Mouse (Mus musculus) layer of hippocampus, postnatal 25 days (tissue): ENCODE measurements around the gene Bcas3. TPM values are rescaled to one million over a fixed set of nuclear protein-coding genes. Genes with fewer than 3 reads are reported as not detected.
"Not testable (repeated sequence)": the region's sequence is repeated elsewhere in the genome, so short reads cannot be mapped to it uniquely, and the experiment has no call there.

Experiments used
- DNase-seq, 2 experiments: peaks; one replicate each; pipeline ENCODE4 v3.0.0; 2022; ENCODE audit warnings: mixed read lengths in 2 of 2, low spot score in 1 of 2; ENCODE audit errors: extremely low spot score in 1 of 2
- total RNA-seq, 2 experiments: library from RNA; stranded (reverse); gene quantifications; 2 replicates each; pipeline ENCODE4 v1.2.3; 2021

The Bcas3 gene
- total RNA-seq, 2 experiments from 2014 or later = 67.5 to 68.6 TPM

DNA sequence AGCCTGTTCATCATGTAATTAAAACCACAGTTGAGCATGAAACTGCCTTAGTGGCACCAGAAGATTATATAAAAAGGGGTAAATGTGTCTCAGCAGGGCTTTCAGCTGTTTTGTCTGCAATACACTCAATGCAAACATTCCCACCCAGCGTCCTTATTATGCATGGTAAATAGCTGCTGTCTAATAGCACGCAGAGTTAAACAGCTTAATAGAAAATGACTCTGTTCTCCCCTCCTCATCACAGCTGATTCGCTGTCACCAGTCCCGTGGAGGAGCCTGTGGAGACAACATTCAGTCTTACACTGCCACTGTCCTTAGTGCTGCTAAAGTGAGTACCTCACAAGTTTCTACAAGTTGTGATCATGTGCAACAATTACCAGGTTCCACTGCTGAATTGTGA, 117.5 kb downstream of the Bcas3 start:
- no peak for DNase-seq

DNA sequence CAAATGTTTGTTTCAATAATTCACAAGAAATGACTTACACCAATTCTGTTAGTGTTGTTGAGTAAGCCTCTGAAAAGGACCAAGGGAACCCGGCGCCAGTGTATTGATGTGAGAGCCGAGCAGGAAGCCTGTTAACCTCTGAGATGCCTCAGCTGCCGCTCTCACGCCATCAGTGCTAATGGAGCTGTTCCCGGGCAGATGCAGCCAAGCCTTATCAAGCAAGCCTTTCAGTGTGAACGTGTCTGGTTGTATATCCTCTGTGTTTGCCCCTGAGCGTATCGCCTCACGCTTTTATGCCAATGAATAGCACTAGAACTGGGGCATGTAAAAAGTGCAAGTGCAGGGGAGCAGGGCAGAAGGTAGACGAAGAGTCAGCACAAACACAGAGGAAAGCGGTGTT, 121.4 kb downstream of the Bcas3 start:
- DNase-seq = no peak

DNA sequence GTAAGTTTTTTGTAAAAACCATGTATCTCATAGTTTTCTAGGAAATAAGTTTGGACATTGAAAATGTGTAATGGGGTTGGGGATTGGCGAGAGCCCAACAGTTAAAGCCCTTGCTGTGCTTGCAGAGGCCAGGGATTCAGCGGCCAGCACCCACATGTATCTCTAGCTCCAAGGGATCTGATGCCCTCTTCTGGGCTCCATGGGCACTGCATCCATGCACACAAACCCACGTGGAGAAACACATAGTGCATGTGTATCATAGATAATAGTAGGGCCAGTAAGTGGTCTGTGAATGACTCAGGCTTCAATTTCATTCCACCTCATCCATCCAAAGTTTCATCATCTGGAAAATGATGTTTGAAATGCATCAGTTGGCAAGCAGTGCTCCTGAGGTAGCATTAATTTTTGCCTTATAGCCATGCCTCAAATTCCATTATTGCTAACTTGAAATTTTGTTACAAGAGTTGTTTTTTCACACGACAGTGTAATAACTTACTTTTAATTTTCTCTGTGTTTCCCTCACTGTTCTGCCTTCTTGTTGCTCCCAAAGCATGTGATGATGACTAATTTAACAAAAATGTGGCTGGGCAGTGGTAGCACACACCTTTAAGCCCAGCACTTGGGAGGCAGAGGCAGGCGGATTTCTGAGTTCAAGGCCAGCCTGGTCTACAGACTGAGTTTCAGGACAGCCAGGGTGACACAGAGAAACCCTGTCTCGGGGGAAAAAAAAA, 129.9 kb downstream of the Bcas3 start:
- DNase-seq = no peak

DNA sequence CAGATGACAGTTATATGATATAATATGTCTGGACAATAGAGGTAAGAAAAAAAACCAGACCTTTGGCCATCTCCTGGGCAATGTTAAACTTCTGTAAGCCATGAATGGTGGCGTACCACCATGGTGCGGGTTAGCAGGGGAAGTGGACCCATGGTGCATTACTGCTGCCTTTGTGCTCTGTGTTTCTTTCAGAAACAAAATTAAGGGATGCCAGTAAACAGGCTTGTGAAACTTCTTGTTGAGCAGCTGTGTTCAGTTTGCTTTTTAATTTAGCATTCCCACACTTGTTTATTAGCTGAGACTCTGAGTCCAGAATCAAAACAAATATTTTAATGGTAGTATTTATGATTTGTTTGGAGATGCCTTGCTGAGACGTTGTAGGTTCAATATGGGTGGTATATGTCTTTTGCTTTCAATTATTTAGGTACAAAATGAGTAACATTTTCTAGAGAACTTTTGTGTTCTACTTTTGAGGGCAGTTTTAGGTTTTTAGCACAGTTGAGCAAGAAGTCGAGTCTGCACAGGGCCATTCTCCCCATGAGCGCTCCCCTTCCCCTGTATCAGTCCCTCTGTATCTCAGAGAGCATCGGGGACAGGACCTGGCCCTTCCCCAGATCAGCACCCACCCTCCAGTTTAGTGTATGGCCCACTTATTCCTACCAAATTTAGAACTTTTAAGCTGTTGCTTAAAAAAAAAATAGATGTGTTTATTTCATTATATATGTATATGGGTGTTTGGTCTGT, 132.4 kb downstream of the Bcas3 start:
- DNase-seq = no peak

DNA sequence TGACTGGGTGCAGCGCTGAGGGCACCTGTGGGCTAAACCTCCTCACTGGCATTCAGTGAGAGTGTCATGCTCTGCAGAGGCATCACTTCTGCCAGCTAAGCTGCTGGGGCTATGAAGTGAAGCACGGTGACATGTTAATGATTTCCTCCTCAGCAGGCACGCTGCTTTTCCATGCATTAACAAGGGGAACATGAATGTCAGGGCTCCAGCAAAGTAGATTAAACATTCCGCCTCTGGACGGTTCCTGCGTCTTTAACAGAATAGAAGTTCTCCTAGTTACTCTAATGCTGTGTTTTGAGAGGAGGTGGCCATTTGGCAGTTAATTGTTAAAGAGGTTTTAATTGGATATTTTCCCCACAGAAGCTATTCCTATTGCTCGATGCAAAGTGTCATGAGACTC, 134.5 kb downstream of the Bcas3 start:
- DNase-seq = no peak

DNA sequence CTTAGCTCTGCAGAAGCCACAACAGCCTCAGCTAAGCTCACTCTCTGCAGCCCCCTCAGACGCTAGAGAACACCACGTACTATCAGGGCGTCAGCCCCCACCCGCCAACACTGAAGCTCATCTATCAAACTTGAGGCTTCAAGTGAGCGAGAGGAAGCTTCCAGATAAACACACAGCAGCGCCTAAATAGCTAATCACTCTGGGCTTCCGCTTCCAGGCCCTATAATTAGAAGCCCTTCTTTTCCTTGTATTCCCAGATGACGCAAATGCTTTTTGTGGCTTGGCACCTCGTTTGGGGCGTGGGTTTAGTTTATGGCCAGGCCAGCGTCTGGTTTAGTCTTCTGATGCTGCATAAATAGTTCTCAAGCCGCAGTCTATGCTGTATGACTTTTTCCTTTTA, 139.3 kb downstream of the Bcas3 start:
- peak; percentile 8 to 11 for DNase-seq

DNA sequence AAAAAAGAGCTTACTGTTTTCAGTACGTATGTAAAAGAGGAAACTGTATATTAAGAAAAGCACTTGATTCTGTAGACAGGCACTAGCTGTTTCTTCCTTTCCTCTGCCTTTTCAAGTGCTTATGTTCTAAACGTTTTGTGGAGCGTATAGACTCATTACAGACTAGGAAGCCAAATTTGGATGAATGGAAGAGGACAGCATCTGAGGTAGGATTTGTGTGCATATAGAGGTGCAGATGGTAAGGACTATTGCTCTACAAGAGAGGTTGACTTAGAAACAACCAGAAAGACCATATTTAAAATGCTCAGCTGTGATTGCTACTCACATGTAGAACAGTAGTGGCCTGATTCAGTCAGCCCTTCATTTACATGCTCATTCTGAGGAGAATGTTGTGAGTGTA, 139.7 kb downstream of the Bcas3 start:
- DNase-seq = no peak

DNA sequence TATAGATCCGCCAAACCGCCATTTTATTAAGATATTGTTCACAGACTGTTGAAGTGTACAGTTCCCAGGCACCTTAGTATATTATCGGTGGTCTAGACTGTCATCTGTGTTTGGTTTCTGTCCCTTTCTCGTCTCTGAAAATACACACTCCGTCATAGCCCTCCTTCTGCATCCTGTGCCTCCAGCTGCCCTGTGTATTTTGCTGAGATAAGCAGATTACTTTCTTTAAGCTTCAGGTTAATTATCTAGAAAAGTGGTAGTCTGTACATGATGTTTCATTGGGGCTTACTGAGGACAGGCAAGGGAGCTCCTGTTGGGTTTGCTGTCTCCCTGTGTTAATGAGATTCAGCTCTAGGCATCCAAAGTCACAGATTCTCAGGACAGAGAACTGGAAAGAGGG, 146.6 kb downstream of the Bcas3 start:
- DNase-seq = no peak

DNA sequence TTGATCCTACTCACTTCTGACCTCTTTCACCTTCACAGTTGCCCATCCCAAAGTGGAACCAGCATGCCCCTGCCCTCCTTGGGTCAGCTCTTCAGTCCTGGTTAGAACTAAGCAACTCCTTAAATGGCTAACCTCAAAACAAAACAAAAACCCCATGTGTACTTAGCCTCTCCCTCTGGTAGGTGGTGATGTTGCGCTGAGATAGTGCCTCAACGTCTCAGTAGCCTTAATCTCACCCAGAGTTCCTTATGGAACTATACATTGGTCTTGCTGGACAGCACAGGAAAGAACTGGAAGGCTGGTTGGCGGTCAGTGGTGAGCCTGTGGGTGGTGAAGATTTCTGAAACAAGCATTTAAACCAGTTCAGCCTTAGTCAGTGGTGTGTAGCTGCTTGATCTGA, 149.1 kb downstream of the Bcas3 start:
- DNase-seq = no peak

DNA sequence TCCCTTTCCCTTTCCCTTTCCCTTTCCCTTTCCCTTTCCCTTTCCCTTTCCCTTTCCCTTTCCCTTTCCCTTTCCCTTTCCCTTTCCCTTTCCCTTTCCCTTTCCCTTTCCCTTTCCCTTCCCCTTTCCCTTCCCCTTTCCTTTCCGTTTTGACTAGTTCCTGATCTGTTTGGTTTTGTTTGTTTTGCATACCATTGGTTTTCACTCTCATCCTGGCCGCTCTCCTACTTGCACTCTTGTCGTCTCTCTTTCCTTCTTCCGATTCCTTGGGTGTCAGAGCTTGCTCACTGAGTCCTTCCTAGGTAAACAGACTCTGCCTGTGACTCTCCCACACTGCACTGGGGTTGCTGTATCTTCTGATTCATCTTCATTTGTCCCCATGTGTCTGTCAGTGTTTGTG, 151.8 kb downstream of the Bcas3 start:
- not testable (repeated sequence) for DNase-seq

DNA sequence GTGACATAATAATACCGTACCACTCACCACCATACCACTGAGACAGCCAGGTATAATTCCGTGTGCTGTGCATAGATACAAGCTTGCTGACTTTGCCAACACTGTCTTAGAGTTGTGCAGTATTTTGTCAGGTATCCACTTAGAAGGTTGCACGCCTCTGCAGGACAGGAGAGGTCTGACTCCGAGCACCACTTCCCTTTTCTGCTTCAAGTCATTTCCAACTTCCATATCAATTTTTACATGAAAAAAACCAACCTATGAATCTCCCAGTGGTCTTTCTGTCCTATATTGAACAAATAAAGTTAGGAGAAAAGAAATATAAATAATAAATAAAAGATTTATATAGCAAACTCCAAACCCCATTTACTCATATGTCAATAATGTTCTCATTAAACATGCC, 152.8 kb downstream of the Bcas3 start:
- DNase-seq = no peak

DNA sequence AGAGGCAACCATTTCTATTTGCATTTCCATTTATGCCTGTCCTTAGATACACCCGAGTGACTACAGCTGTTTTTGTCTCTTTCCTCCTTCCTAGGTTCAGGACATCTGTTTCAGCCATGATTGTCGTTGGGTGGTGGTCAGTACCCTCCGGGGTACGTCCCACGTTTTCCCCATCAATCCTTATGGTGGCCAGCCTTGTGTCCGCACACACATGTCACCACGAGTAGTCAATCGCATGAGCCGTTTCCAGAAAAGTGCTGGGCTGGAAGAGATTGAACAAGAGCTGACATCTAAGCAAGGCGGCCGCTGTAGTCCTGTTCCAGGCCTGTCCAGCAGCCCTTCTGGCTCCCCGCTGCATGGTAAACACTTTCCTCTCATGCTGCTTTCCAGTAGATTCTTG, 156.4 kb downstream of the Bcas3 start:
- DNase-seq = no peak

DNA sequence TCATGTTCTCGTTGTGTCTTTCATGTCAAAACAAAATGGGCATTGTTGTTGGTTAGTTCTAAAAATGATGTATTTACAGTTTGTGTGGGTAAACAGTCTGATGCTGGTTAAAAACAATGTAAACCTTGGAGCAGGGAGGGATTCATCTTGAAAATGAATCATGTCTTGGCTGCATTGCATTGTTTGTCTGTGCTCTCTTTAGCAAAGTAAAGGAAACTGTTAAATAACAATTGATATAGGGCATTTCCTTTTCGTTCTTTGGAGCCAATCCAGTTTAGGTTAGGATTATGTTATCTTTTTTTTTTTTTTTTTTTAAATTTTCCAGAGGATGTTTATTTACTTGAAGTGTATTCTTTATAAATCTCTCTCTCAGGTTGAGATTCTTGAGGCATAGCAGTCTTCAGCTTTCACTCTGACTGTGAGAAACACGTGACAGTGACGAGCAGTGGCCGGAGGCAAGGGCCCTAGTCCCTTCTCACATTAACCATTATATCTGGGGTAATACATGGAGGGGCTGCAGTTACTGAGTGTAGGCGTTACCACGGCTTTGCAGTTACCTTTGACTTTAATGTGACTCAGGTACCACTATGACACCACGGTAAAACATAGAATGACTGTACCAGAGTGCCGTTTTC, 158.4 kb downstream of the Bcas3 start:
- no peak for DNase-seq

DNA sequence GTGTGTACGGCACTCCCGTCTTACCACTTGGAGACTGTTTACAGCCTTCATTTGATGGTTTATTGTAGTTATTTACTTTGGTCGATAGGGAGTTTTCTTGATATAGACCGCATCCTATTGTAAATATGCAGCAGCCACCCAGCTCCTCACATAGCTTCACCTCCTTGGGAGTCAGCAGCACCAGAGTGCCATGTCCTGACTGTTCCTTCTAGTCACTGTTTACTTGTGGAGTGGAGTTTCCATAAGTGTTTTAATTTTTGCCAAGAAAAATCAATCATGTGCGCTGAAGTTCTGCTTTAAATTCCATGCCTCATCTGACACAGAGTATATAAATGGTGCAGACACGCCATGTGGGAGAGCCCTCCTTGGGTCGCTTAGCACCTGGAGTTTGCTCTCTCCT, 163.8 kb downstream of the Bcas3 start:
- DNase-seq = no peak

DNA sequence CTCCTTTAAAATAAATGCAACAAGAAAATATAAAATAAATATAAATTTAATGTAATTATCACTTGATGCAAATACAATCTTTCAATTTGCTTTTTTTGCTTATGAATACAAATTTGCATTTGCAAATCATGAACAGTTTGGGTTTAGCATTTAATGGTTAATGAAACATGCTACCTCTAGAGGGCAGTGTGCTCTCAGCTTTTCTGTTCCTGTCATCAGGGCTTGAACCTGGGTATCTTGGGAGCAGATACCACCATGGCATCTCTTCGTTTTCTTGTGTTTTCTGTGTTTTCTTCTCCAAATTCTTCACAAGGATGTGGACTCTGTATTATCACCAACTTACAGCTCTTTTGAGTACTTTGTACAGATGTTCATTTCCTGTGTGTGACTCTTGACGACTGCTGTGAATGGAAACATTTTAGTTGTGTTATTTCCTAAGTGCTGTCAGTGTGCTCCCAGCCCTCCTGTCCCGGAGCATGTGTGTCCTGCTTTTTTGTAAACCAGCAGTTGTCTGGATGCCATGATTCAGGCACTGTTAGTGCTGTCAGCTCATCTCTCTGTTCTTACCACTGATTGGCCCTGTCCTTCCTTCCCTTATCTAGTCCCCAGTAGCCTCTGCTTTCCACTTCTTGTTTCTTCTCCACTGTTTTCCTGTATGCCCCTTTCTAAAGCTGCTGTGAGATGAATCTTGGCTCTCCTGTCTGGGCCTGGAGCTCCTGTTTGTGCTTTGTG, 165.2 kb downstream of the Bcas3 start:
- DNase-seq = peak in 1 of 2 experiments; percentile 37

DNA sequence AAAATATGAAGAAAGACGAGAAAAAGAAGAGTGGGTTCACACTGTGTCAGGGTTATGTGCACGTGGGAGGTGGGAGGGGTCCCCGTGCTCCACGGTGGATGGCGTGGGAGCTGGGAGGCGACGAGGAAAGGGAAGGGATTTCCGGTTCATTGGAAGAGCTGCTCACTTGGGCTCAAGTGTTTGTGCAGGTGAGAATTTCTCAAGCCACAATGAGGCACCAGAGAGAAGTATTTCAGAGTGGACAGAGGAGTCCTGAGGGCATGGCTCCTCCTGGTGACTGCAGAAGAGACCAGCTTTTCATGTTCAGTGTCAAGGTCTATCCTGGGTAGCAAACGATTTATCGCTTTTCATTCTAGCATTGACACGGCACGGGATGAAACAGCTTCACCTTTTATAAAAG, 167.3 kb downstream of the Bcas3 start:
- no peak for DNase-seq

DNA sequence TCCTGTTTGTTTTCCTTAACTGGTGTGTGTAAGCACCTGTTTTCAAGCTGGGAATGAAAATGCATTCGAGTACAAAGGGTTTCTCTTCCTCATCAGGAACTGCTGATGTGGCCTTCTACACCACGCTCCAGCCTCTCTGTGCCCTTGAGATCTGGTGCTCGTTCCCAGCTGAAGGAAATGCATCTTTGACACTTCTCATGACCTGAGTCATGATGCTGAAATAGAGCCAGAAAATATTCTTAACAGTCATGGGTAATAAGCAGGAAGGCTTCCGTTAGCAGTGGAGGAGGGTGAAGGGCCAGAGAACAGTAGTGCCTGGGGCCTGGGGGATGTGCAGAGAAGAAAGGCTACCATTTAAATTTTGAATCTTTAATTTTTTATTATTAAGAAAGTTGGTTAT, 168.0 kb downstream of the Bcas3 start:
- DNase-seq = no peak

DNA sequence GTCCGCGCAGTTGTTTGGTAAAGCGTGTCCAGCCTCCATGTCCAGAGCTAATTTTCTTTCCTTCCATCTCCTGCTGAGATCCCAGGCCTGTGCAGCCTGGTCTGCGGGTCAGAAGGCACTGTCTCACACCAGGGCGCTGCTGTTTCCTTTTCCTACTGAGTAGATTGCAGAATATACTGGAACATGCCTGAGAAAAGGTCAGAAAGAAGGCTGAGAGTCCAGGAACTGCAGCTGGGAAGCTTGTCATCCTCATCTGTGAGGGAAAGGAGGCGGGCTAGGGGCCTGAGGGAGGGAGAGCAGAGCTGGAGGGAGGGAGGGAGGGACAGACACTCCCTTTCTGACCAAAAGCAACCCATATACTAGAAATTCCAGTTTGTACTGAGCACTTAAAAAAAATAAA, 170.7 kb downstream of the Bcas3 start:
- DNase-seq = no peak

DNA sequence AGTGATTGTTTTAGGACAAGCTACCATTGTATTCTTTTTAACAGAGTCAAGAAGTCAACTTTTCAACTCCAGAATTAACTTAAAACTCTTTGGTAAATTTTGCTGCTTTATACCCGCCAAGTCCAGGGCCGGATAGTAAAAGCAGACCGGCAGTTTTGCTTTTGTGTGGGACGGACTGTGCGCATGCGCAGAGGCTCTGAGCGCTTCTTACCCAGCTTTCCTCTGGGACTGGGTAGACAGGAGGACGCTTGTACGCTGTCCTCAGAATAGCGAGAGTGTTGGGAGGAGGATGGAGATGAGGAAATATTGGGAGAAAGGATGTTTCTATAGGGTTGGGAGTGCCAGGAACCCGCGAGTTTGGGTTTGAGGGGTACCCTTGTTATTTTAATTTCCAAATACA, 171.2 kb downstream of the Bcas3 start:
- DNase-seq = peak; percentile 49 to 79

DNA sequence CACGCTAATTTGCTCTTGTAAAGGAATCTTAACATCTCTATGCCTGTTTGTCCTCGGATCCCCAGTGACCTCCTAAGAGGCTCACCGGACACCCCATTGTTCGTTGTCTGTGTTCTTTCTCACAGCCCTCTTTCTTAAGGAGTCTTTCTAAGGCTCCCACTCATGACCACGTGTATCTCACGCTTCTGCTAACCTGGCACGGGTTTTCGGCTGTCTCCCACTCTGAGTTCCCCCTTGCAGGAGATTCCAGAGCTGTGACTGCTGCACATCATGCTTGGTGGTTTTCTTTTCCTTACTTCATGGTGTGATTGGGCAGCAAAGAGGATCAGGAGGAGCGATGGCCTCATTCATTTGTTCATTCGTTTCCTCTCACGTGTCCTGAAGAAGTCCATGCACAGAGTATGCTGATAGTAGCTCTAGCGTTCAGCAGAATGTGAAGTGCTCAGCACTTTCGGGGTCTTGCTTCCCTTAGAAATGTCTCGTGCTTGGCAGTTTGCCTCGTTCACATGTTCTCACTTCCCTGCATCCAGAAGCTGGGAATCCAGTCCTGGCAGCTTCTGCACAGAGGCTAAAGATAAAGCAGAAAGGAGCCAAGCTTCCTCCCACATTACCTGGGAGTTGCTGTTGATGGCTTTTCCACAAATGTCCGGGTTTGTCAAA, 172.0 kb downstream of the Bcas3 start:
- no peak for DNase-seq

DNA sequence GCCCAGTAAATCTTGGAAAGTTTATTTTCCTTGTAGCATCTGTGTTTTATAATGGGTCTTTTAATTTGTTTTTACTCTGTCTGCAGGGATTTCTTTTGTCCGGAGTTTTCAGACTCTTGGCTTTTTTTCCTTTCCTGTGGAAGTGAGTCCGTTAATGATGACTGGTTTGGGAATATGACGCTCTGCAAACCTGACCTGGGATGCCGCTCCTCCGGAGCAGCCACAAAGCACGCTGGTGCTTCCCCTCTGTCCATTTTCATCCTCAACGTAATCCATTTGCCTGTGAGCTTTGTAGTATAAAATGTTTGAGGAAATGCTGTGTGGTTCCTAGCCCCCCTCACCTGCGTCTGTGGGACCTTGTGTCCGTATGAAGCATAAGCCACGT, 172.5 kb downstream of the Bcas3 start:
- DNase-seq = no peak
